Mouse (Mus musculus) kidney, postnatal 4 days (tissue): ENCODE data around the gene Cir1.

ENCODE experiments used
- DNase-seq, 2 experiments: peaks; one replicate each; pipeline ENCODE4 v3.0.0; 2021; ENCODE audit warnings: mixed read lengths in 2 of 2

Cir1 gene

DNA sequence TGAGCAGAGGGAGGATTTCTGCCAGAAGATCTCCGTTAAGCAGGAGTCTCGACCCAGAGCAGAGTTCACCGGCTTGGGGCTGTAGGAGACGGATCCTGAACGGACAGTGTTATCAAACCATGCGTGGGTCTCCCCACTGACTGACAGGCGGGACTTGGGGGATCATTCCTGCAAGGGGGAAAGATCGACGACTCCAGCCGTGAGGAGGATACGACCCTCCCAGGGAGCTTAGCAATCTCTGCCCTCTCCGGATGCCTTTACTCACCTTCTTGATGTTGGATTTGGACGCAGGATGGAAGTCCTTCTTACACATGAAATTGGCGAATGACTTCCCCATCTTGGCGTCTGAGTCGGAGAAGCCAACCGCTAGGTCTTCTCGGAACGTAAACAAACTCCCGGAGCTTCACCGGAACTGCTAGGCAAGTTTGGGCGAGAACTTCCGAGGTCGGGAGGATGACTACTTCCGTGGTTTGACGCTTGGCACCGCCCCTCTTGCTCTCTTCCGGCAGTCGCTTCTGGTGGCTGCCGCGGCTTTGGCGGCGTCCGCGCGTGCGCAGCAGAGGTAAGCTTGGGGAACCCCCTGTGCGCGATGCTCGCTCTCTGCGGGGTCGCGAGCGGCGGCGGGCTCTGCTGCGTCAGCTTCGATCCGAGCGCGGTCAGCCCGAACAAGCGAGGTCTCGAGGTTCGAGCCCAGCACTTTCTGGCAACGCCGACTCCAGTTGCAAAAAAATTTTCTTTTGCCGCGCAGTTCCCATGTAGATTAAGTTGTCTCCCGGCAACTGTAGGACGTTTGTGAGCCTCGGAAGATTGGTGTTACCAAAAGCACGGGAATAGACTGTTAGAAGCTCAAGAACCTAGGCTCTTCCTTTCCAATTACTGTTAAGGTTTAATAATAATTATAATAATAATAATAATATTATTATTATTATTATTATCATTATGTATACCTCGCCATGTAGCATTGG lies at the start of gene Cir1, which contains the start of gene Scrn3:
Gene Cir1 (minus strand): TSS at position 550 of the 965 bp plus-strand sequence.
Gene Scrn3 (plus strand): TSS at position 450 of the 965 bp plus-strand sequence.
- peak; percentile 96 to 98 for DNase-seq

GRCm38 (mm10) chr2:73360536-73360935 lies 48.0 kb upstream of the Cir1 start:
- DNase-seq = no peak

GRCm38 (mm10) chr2:73359941-73360340 lies 47.4 kb upstream of the Cir1 start:
- DNase-seq = no peak

DNA sequence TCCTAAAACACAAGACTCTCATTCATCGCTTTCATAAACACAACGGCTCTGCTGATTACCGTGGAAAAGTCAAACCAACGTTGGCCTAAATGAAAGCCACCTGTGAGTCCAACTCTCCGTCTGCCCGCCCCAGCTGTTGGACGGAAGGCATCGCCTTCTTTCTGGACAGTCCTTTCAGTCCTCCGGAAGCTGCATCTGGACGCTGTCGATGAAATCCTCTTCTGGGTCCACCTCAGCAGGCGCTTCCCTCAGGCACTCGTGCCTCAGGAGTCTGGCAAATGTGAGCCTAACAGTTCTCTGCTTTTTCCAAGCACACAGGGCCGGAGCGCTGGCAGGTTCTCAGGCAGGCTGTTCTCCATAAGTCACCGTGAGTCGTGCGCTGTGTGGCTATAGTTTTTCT lies 44.5 kb upstream of the Cir1 start:
- no peak for DNase-seq

DNA sequence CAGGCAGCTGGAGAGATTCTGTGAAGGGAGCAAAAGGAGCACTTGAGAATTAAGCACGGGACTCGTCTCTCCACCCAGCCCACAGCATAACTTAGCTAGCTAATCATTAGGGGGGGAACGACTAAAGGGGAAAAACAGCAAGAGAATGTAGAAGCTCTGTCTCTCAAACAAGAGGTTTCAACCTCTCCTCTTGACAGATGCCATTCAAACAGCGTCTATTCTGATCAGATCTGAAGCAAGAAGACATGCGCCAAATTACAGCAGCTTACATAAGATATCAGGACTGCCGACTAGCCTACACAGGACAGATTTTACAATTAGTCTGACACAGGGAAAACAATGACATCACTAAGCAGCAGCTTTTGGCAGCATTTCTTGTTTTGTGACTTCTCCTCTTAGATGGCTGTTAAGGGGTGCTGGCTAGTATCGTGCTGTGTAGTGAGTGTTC lies 39.5 kb upstream of the Cir1 start:
- DNase-seq = peak in 1 of 2 experiments; percentile 28

DNA sequence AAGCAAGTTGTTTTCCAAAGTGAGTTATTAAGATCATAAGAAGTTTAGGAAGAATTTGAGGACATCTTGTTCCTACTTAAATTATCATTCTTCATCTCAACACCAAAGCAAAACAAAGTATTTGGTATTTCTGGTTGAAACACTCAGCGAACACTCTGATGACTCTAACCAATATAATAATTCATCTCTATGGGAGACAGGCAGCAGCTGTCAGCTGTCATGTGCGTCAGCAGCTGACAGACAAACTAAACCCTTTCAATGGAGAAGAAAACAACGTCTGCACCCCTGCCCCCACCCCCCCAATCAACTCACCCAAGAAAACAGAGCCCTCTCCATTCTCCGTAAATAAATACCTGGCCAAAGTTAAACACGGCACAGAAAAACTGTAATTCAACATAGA lies 39.0 kb upstream of the Cir1 start:
- DNase-seq = peak; percentile 17 to 34

- DNase-seq = no peak
Observed at GRCm38 (mm10) chr2:73348221-73348620, 35.7 kb upstream of the Cir1 start.

- no peak for DNase-seq
Observed at GRCm38 (mm10) chr2:73347766-73348165, 35.3 kb upstream of the Cir1 start.

- DNase-seq = no peak
Observed at GRCm38 (mm10) chr2:73347136-73347535, 34.6 kb upstream of the Cir1 start.

- no peak for DNase-seq
Observed at GRCm38 (mm10) chr2:73346345-73347086, 34.0 kb upstream of the Cir1 start.

DNA sequence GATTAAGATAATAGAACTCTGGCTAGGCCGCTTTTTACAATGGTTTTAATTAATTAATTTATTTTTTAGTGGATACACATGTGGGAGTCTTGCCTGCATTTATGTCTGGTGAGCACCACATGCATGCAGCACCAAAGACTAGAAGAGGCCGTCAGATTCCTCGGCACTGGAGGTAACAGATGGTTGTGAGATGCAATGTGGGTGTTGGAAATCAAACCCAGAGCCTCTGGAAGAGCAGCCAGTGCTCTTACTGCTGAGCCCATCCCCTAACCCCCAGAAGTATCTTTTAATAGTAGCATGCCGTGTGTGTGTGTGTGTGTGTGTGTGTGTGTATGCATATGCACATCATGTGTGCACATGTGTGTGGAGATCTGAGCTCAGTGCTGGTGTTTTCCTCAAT lies 32.7 kb upstream of the Cir1 start:
- no peak for DNase-seq

- no peak for DNase-seq
Observed at GRCm38 (mm10) chr2:73343701-73344100, 31.2 kb upstream of the Cir1 start.

GRCm38 (mm10) chr2:73338415-73338814 lies 25.9 kb upstream of the Cir1 start:
- DNase-seq = no peak

DNA sequence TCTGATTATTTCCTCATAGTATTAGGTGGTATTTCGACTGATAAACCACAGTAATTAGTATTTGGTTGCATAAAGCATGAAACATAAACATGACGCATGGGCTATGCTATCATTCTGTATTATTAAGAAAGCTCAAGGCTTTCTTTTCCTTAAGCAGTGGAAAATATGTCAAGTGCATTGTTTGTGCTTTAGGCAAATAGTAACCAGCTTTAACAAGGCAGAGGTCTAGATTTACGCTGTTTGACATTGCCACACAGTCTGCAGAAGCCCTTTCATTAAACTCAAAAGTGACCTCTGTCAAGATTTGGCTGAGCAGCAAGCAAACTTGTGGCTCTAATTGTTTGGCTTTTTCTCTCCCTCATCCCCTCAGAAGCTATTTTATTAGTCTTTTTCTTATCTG lies 23.4 kb upstream of the Cir1 start:
- no peak for DNase-seq

GRCm38 (mm10) chr2:73325871-73326270 lies 13.4 kb upstream of the Cir1 start:
- no peak for DNase-seq

- DNase-seq = no peak
Observed at GRCm38 (mm10) chr2:73322991-73323390, 10.5 kb upstream of the Cir1 start.

- no peak for DNase-seq
Observed at GRCm38 (mm10) chr2:73319218-73319617, 6.7 kb upstream of the Cir1 start.

DNA sequence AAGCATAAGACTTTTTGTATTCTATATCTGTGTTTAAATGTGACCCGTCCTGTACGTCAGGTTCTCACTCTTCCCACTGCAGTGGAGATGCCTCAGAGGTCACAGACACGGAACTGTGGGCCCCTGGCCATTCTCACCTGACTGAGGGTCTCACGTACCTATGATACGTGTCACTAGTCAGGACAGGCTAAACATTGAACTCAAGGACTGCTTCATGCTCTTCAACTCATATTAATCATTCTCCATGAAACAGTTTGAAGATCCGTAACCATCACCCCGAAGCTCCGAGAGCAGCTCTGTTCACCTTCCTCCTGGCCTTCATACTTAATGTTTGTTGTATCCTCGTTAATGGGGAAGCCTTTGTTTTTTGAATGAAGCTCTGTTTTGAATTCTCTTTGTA lies 4.9 kb upstream of the Cir1 start:
- no peak for DNase-seq

DNA sequence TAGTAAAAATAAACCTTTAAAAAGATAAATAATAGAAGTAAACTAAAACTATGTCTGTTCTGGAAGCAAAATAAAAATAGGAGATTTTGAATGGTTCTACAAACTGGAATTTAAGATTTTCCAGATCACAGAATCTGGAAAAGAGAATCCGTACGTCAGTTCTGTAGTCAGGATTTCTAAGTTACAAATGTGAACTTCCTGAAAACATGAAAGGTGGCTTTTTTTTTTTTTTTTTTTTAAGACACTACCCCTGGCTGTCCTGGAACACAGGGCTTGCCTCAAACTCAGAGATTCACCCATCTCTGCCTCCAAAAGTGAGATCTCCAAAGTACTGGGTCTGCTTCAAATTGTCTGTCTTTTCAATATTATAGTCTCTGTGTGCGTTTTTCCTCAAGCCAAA lies 1.8 kb upstream of the Cir1 start:
- no peak for DNase-seq

DNA sequence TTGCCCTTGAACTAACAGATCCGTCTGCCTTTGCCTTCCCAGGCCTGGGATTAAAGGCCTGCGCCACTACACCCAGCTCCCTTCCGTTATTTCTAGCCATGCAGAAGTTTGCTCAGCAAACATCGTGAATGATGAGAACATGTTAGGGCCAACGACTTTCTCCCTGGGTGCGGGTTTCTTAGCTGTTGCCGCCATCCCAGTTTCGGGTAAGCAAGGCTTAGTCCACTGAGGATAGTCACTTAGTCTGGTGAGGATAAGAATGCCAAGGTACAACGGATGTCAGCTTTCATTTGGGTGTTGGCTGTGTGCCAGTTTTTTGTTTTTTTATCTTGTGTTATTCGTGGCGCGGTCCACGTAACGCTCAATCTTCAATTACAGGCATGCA lies 608 bp upstream of the Cir1 start:
- peak; percentile 36 to 57 for DNase-seq

DNA sequence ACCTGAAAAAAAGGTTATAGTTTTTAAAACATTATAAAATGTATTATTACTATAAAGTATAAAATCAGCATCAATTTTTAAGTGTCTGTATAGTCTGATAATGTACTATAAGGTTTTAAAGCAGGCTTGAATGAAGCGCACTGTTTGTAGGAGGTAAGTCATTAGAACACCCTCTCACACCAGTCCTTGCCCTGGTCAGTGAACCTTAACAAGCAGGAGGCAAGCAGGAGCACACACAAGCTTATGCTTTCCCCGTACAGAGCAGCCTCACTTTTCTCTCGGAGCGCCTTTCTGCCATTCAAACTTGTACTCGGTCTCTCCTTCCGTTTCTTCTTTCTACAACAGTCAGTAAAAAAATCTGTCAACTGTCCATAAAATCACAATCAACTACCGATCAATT lies 6.5 kb downstream of the Cir1 start:
- DNase-seq = no peak

GRCm38 (mm10) chr2:73304506-73304905 lies 8.0 kb downstream of the Cir1 start:
- no peak for DNase-seq

- no peak for DNase-seq
Observed at GRCm38 (mm10) chr2:73302722-73303121, 9.8 kb downstream of the Cir1 start.

- DNase-seq = no peak
Observed at GRCm38 (mm10) chr2:73301979-73302378, 10.5 kb downstream of the Cir1 start.
